Mouse (Mus musculus): Measurements from ENCODE around the gene Nubp1.
A peak's percentile ranks its signal among the peaks of the same experiment; 100 is the strongest.

The Nubp1 gene

DNA sequence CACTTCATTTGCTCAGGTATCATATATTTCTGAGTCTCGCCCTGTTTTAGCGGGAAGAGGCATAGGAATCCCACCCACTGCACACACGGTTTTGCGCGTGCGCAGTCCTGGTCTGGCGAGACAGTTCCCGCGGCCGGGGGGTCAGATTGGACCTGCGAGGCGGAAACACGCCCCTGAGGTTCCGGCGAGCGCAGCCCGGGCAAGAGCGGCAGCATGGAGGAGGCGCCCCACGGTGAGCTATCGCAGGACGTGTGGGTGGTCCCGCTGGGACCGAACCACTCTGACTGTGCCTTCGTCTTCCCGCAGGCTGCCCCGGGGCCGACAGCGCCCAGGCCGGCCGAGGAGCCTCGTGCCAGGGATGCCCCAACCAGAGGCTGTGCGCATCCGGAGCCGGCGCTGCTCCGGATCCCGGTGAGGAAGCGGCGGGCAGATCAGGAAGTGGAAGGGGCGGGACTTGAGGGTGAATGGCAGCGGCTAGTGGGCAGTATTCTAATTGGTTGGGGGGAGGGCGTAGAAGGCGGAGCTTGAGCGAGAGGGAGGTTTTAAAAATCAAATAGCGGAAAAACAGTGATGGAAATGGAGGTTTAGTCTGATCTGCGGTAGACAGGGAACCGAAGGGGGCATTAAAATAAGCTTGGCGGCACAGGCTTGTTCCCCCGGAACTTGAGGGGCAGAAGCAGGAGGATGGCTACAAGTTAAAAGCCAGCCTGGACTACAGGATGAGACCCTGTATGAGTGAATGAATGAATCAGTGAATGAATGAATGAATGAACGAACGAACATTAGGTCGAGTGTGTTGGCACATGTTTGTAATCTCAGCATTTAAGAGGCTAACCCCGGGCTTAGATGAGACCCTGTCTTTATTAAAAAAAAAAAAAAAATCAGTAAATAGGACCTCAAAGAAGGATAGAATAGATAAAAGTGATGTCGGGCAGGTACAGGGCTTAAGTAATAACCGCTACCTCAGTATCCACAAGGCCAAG lies at the start of gene Nubp1:
Nubp1 (plus strand) TSS at position 185 of the 983 bp plus-strand sequence.
- DNase-seq (ENCODE audit: extremely low spot score), result peak; percentile 96

DNA sequence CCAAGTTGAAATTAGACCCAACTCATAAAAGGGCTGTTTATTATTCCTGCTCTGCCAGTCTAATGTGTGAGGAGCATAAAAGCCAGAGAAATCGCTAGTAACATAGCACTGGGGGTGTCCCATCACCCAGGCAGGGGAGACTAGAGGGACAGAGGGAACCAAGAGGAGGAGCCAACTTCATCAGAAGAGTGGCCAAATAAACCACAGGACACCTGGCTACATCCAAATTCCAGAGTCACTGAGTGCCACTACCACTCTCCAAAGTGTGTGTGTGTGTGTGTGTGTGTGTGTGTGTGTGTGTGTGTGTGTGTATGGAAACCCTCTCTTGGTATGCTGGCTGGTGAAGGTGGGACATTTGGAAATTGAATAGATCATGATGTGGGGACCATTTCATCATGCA lies 48.7 kb upstream of the Nubp1 start:
- no peak for DNase-seq (ENCODE audit: extremely low spot score)

DNA sequence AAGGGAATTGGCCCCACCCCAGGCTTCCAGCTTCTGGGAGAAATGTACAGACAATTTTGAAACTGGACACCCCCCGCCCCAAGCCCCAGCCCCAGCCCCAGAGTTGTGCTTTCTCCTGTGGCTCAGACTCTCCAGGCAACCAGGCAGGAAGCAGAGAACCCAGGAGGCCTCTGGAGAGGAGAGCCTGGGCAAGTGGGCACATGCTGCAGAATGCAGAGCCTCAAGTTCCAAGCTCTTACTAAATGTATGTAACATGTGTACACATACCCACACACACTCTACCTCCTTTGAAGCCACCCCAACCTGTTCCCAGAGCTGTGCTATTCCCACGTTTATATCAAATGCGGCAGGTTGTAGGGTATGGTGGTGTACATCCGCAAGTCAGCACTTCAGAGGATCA lies 46.0 kb upstream of the Nubp1 start:
- no peak for DNase-seq (ENCODE audit: extremely low spot score)

DNA sequence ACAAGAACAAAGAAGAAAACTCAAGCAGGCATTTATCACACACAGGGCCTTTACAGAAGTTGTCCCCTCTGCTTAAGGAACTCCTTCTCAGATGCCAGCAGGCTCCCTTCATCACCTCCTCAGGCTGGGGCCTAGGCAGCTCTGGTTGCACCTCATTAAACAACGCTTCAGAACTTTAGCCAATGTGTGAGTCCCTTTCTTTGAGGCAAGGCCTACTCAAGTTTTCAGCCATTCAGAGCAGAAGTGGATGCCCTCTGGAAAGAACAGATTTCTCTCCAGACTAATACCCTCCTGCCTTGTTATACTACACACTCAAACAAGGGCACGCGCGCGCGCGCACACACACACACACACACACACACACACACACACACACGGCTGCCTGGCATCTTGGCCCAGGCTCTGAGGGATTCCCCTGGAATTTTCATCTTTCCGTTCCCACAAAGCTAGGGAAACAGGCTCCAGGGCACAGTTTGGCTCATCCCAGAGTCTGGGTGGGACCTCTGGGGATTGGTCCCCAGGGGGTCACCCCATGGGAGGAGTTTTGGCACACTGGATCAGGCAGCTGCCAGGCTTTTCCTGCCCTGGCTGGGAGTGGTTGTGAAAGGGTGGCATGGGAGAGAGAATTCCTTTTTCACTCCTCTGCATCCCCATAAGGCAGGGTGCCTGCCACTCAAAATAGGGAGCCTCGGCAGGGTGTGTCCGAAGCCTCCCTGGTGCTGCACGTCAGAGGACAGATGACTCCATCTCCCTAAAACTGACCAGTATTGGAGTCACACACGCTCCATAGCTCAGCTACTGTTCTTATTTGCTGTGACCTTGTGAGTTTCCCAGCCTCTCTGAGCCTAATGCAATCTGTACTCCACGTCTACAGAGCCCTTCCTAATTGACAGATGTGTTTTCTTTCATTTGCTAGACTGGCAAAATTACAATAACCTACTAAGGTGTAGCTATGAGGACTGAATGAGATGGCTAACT lies 45.2 kb upstream of the Nubp1 start:
- no peak for DNase-seq (ENCODE audit: extremely low spot score)

- DNase-seq (ENCODE audit: extremely low spot score), result peak; percentile 14
Measured at GRCm38 (mm10) chr16:10369468-10369934, 42.2 kb upstream of the Nubp1 start.

GRCm38 (mm10) chr16:10369996-10370395 lies 41.8 kb upstream of the Nubp1 start:
- no peak for DNase-seq (ENCODE audit: extremely low spot score)

DNA sequence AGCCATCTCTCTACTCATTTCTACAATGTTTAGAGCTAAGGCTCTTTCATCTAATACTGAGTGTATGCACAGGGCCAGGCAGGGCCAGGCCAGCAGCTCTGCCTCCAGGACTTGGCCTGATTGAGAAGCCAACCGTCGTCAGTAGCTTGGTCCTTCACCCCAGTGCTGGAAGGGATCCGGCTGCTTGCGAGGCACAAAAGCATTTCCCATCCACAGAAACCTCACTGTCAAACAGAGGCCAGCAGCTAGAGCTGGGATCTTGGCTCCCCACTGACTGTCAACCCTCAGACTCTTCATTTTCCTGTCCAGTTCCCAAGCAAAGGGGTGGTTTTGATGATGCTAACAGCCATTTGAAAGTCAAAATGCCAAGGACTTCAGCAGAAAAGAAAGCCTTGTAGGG lies 39.4 kb upstream of the Nubp1 start:
- DNase-seq (ENCODE audit: extremely low spot score), result no peak

GRCm38 (mm10) chr16:10374254-10375011 lies 37.3 kb upstream of the Nubp1 start:
- peak; percentile 54 for DNase-seq (ENCODE audit: extremely low spot score)

DNA sequence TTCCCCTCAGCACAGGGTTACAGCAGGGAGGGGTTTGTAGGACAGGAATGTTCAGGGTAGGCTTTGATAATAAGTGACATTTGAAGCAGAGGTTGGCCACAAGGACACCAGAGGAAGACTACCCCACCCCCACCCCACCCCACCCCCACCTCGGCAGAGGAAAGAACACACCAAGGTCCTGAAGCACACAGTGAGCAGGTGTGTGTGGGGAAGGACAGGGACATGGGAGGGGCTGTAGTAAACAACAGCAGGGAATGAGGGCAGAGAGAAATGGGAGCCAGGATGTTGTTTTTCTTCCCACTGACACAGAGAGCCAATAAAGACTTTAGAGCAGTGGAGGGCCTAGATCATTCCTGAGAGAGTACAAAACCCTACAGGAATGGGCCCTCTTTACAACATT lies 34.5 kb upstream of the Nubp1 start:
- no peak for DNase-seq (ENCODE audit: extremely low spot score)

DNA sequence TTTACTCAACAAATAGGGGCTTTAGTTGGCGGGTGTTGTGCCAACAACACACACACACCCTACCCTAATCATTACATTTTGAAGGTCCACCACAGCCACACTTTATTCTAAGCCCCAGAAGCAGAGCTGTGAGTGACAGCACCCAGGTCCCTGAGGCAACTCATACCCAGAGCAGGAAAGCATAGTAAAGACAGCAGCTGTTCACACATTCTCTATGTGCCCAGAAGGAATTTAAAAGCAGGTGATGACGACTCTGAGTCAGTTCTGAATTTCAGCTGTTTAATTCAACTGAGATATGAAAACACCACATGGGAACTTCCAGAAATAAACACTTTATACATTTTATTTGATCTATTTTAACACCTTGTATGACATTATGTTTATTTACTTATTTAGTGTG lies 32.2 kb upstream of the Nubp1 start:
- DNase-seq (ENCODE audit: extremely low spot score), result no peak

GRCm38 (mm10) chr16:10384060-10384497 lies 27.7 kb upstream of the Nubp1 start:
- peak; percentile 28 for DNase-seq (ENCODE audit: extremely low spot score)

DNA sequence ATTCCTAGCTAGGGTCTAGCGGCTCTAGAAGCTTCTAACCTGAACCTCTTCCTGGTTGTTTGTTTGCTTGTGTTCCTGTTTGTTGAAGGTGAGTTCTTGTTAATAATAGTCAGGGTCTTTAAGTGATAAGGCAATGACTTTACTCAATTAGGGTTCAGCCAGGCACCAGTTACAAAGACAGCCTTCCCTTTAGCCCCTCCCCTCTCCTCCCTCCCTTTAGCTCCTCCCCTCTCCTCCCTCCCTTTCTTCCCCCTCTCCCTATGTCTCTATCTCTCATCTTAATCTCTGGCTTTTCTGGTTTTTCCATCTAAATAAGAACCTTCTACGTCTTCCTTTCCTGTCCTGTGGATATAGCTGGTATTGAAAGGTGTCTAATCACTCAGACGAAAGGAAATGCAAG lies 27.2 kb upstream of the Nubp1 start:
- no peak for DNase-seq (ENCODE audit: extremely low spot score)

GRCm38 (mm10) chr16:10385261-10385660 lies 26.5 kb upstream of the Nubp1 start:
- no peak for DNase-seq (ENCODE audit: extremely low spot score)

DNA sequence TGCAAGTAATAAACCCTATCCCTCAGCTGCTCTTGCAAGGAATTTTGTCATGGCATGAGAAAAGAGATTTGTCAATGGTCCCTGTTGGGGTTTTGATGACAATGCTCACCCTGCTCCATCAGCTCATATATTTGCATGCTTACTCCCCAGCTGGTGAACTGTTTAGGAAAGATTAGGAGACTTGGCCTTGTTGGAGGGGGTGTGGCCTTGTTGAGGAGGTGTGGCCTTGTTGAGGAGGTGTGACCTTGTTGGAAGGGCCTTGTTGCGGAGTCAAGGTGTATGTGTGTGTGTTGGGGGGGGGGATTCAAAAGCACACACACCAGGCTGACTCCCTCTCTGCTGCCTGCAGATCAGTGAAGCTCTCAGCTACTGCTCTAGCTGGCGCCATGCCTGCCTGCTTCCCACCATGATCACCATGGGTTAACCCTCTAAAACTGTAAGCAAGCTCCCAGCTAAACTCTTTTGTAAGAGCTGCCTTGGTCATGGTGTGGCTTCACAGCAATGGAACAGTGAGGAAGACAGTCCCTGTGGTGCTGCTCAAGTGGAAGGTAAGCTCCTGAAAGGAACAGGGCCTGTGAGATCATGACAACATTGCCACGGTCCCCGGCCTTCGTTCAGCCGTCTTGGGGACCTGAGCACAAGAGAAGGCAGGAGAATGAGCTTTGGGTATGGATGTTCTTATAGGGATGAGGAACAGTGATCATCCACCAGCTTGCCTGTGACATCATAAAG lies 22.9 kb upstream of the Nubp1 start:
- DNase-seq (ENCODE audit: extremely low spot score), result no peak

GRCm38 (mm10) chr16:10392587-10392986 lies 19.2 kb upstream of the Nubp1 start:
- DNase-seq (ENCODE audit: extremely low spot score), result no peak

DNA sequence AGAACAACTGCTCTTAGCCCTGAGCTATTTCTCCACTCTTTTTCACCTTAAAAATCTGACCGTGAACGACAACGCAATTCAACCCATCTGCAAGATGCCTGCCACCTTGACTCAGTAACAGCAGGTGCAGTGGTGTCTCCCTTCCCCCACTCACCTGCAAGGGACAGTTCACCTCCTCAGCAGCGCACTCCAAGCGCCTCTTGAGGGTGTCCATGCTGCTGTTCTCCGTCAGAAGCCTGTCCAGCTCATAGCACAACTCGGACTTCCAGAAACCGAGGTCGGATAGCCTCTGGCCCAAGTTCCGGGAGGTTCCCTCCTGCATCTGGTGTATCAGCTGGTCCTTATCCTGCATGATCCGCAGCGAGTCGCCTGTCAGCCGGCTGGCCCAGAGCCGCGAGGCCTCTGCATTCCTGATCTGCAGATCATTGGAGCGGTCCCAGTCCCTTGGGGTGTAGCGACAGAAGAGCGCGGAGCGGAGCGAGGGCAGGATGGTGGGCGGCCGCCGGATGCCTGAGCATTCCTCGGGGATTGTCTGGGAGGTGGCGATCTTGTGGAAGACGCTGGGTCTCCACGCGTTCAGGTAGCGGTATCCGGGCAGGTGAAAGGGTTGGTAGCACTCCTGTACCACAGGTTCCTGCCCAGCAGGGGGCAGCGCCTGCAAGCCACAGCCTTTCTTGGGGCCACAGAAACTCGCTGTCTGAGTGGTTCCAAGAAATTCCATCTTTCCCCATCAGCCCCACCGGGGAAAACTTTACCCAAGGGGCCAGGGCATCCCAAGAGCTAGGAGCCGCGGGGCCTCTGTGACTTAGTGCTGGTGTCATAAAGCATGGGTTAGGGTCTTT lies 16.8 kb upstream of the Nubp1 start, which contains the start of gene Tekt5:
Tekt5 (minus strand) TSS at position 792 of the 842 bp plus-strand sequence.
- peak; percentile 41 for DNase-seq (ENCODE audit: extremely low spot score)

GRCm38 (mm10) chr16:10398755-10399154 lies 13.0 kb upstream of the Nubp1 start:
- DNase-seq (ENCODE audit: extremely low spot score), result no peak

DNA sequence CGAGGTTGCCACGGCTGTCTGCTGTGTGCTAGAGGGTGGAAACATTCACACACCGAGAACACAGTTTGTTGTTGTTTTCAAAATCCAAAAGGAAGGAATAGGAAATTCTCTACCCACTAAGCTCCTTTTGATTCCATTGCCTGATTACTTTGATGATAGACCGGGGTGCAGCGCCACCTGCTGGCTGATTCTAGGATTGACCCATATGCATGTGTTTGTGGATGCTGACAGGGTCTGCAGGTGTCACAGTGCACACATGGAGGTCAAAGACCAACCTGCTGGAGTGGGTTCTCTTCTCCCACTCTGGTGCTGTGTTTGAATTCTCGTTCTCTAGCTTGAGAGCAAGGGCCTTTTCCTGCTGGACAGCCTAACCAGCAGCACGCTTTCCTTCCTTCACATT lies 12.6 kb upstream of the Nubp1 start:
- peak; percentile 83 for DNase-seq (ENCODE audit: extremely low spot score)

DNA sequence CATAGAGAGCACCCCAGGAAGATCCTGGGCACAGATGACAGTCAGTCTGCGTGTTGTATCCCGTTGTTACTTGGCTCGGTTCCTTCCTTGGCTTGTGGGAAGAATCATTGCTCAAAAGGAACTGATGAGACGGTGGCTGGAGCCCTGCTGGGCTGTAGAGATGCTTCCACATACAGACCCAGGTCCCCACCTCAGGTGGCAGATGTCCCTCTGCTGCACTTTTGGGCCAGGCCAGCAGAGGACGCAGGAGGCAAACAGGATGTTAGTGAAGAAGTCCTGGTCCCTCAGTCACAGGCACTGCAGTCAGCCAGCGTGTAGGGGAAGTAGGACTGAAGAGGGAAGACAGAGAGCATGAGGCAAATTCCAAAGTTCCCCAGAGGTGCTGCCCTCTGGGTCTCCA lies 4.2 kb downstream of the Nubp1 start:
- DNase-seq (ENCODE audit: extremely low spot score), result no peak

GRCm38 (mm10) chr16:10416866-10417265 lies 5.1 kb downstream of the Nubp1 start:
- DNase-seq (ENCODE audit: extremely low spot score), result no peak
